Mouse (Mus musculus) olfactory bulb, adult 2 months (tissue): ENCODE data around the gene Naa50. TPM values are rescaled to one million over a fixed set of nuclear protein-coding genes. Genes with fewer than 3 reads are reported as not detected.

Experiments used
- H3K27ac ChIP-seq: fragments of 200-500 bp; 2 replicates; pipeline ENCODE4 v1.5.1; 2012; ENCODE audit warnings: low read depth, low read length; ENCODE audit not compliant: insufficient read depth
- H3K4me1 ChIP-seq: fragments of 200-500 bp; 2 replicates; pipeline ENCODE4 v1.6.1; 2012; ENCODE audit warnings: low read length; ENCODE audit not compliant: control insufficient read depth, insufficient read depth
- H3K4me3 ChIP-seq: fragments of 200-500 bp; 2 replicates; pipeline ENCODE4 v1.5.1; 2012; ENCODE audit warnings: mild to moderate bottlenecking, low read depth, low read length, moderate library complexity; ENCODE audit not compliant: insufficient read depth
- CTCF ChIP-seq: fragments of 200-500 bp; IDR thresholded peaks from 2 replicates; pipeline ENCODE4 v1.5.1; 2012; ENCODE audit warnings: low read depth, mild to moderate bottlenecking, low read length, moderate library complexity; ENCODE audit not compliant: insufficient read depth
- POLR2A ChIP-seq: fragments of 200-500 bp; IDR thresholded peaks from 2 replicates; pipeline ENCODE4 v1.6.1; 2012; ENCODE audit warnings: mild to moderate bottlenecking, low read depth, low read length, moderate library complexity; ENCODE audit not compliant: insufficient read depth
- WGBS: fragments of 180-500 bp; shearing (Covaris S2); methylation state at CpG from one replicate; pipeline ENCODE4 v1.1.7; 2018; 5-methylcytosine and 5-hydroxymethylcytosine counted together
- polyA plus RNA-seq: library from polyadenylated mRNA; stranded (reverse); fragments of >200 nt; gene quantifications from 2 replicates; pipeline ENCODE4 v1.2.4, GENCODE M21; 2012; ENCODE audit warnings: low replicate concordance; ENCODE audit not compliant: missing spikeins, insufficient read depth, insufficient read length

Gene Naa50
- polyA plus RNA-seq, 1 experiment = not detected

DNA sequence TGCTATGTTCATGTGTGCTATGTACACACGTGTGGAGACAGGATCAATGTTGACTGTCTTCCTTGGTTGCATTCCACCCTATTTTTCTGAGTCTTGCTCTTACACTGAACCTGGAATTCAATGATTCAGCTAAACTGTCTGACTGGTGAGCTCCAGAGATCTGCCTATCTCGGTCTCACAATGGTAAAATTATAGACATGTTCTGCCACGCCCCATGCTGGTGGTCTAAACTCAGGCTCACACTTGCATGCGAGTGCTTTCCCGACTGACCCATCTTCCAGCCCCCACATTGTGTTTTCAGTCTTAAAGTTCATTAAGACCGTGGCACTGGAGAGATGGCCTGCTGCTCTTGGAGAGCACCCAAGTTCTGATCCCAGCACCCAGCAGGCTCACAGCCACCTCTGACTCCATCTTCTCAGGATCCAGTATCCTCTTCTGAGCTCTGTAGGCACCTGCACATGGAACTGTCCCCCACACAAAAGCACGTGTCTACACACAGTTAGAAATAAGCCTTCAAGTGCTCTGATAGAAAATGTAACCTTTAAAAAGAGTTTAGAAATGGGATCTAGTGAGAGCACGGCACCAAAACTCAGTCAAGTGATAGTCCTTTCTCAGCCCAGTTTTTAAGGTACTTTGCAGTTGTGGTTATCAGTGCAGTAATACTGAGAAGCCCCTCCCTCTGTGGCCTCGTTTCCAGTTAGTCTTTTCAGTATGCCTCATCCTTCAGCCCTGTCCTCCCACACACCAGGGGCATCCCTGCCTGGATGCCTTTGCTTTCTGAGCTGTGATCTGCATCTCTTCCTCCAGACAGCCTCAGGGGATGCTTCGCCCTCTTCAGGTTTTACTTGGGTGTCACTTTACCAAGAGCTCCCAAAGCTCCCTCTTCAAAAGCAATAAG is 70.8 kb downstream of the Naa50 start:
- no peak overlapping the region for H3K27ac ChIP-seq
- 60% methylated on average over 10 of the region's 10 CpGs for WGBS
- H3K4me1 ChIP-seq = peaks cover 5% of the 10 kb centered on the region
- TF ChIP-seq POLR2A = no peak
- no peak for TF ChIP-seq CTCF
- no peak overlapping the region for H3K4me3 ChIP-seq

DNA sequence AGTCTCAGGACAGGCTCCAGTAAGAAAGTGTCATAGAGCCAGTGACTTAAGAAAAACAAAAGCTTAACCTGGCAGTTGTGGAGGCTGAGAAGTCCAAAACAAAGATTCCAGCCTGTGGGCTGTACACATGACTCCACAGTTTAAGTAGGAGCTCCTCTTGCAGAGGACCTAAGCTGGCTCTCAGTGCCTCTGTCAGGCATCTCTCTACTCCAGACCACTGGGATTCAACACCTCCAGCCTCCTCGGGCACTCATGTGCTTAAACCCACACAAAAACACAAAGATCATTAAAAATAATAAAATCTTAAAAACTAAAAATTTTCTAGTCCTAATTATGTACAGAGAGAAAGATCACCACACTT is 71.4 kb downstream of the Naa50 start:
- 90% methylated on average over 1 of the region's 1 CpGs for WGBS
- no peak overlapping the region for H3K27ac ChIP-seq
- H3K4me1 ChIP-seq = peaks cover 5% of the 10 kb centered on the region
- TF ChIP-seq CTCF = no peak
- TF ChIP-seq POLR2A = no peak
- H3K4me3 ChIP-seq = no peak overlapping the region

DNA sequence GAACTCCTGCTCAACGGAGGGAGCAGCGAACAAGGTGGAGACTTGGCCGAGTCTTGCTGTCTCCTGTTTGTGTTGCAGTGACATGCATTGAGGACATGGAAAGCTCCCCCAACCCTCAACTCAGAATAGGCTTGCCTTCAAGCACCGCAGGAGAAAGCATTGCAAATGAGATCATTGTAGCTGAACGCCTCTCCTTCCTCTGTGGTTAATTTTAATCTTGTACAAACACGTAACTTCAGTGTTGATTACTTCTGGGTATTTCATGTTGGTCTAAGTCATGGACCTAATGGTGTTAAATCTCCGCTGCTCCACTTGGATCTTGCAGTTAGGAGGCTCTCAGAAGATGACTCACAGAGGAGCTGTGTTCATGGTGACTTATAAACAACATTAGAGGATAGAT is 73.1 kb downstream of the Naa50 start:
- Histone ChIP-seq H3K4me3 (no peak overlapping the region), H3K4me1 (peaks cover 5% of the 10 kb centered on the region), H3K27ac (no peak overlapping the region)
- 85% methylated on average over 7 of the region's 7 CpGs for WGBS
- TF ChIP-seq POLR2A (no peak), CTCF (no peak)

Other genes with a start within 250 kb of the Naa50 start
- not detected in 2 replicates for gene Qtrt2, start 213.0 kb upstream of the Naa50 start, polyA plus RNA-seq
- not detected in 2 replicates for gene Zdhhc23, start 160.0 kb upstream of the Naa50 start, polyA plus RNA-seq
- gene Gramd1c, start 76.5 kb upstream of the Naa50 start, polyA plus RNA-seq = not detected in 2 replicates
- gene Atp6v1a, start 125 bp upstream of the Naa50 start, polyA plus RNA-seq = 173 and 235 TPM in 2 replicates
- not detected in 2 replicates for gene Usf3, start 33.4 kb downstream of the Naa50 start, polyA plus RNA-seq
- not detected in 2 replicates for gene Sidt1, start 193.4 kb downstream of the Naa50 start, polyA plus RNA-seq
- not detected in 2 replicates for gene Spice1, start 207.3 kb downstream of the Naa50 start, polyA plus RNA-seq